Mouse (Mus musculus): ENCODE measurements at regions not wholly inside any gene's neighbourhood (a gene's known extent, or its start where the extent isn't known, plus 50 kb on each side); places are given as distances from the start of the nearest gene placed in this dataset.

DNA sequence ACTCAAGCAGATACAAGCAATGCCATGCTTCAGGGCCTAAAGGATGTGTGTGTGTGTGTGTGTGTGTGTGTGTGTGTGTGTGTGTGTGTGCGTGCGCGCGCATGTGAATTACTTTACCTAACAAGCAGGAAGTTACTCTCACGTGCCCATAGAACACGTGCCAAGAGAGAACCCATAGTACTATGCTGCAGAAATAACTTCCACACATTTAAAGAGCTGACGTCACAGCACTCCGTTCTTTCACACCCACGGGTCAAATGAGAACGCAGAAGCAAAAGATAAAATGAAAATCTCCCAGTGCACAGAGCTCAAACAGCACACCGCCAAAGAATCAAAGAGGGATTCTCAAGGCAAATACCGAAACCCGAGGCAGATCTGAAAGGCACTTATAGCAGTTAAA, 195.9 kb downstream of the Unc5cl start:
- peak; percentile 28 to 39 for DNase-seq (ENCODE audit: low spot score in 2 of 2)

DNA sequence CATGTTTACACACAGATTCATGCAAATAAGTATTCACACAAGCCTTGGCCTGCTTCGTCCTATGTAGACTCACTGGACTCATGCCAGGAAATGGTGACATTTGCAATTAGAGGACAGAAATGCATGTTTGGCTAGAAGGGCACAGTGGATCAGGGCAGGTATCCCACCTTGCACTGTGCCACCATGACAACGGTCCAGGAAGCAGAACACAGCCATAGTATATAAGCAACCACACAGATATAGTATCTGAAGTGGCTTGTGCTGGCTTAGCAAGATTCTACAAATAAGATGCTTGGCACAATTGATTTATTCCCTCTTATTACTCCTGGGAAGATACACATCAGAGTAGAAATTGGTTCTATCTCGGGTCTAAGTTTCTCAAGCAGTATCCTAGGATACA, 218.0 kb downstream of the Unc5cl start:
- DNase-seq (ENCODE audit: low spot score in 2 of 2), result no peak

DNA sequence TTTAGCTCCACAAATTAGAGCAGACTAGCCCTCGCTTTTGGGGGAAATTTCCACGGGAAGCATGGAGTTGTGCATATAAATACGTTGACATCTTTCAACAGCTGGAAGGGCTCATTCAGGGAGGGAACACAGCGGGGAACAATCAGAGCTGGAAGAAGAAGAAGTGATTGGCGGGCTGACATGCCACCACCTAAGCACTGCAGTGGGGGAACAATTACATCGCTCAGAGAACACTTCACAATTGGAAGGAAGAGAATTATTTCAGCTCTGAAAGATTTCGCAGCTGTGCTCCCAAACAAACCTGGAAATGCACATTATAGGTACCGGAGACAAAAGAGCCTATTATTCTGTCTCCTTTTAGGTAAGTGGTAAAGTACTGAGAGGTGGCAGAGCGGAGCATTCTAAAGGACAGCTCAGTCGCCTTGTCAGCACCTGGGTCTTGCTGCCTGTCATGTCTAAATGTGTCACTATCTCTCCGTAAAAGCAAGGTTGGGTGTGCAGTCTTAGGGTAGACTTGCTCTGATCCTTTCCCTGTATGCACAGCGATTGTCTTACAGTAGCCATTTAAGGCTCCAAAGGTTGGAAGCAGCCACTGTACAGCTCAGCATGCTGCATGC, 223.6 kb downstream of the Unc5cl start:
- DNase-seq (ENCODE audit: low spot score in 2 of 2), result peak in 1 of 2 experiments; percentile 26

DNA sequence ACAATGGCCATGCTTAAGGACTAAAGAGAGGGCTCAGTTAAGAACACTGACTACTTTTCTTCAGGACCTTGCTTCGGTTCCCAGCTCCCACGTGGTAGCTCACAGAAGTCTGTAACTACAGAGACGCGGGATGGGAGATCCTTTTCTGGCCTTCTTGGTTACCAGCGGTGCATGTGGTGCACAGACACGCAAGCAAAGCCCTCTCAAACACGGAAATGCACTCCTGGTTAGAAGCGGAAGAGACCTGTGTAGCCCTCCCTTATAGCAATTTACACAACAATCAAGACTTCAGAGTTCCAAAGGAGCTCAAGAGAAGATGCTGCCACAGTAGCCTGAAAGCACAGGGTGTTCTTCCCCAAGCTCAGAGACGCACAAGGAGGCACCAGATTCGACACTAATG, 225.6 kb downstream of the Unc5cl start:
- DNase-seq (ENCODE audit: low spot score in 2 of 2), result peak in 1 of 2 experiments; percentile 1

DNA sequence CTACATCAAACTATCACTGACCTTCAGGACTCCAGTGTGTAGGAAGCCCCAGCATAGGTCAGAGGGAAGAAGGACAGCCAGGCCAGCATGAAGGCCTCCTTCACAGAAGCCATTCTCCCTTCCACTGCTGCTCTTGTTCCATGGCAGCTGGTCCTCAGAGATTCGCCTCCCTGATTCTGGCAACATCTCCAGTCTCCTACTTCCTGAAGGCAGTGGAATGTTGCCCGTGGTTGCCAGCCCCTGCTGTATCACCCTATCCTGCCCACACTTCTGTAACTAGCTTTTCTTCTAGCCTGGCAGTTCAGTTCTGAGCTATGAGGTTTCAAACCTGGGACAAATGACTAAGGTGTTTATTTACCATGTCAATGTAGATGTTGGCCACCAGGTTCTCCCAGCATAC, 234.2 kb downstream of the Unc5cl start:
- DNase-seq (ENCODE audit: low spot score in 2 of 2), result peak; percentile 51 to 57

DNA sequence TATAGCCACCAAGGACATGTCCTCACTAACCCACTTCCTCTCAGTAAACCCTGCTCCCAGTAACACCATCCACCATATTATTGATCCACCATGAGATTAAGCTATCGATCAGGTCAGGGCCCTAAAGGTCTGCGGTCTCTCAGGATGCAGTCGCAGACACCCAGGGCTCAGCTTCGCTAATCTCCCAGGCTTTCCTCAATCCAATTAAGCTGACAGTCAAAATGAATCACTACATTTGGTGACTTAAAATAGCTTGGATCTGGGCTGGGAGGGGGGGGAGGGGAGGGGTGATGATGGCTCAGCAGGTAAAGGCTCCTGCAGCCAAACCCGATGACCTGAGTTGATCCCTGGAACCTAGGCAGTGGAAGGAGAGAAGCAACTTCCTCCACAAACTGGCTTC, 233.7 kb upstream of the Lrfn2 start:
- DNase-seq (ENCODE audit: low spot score in 2 of 2), result no peak

DNA sequence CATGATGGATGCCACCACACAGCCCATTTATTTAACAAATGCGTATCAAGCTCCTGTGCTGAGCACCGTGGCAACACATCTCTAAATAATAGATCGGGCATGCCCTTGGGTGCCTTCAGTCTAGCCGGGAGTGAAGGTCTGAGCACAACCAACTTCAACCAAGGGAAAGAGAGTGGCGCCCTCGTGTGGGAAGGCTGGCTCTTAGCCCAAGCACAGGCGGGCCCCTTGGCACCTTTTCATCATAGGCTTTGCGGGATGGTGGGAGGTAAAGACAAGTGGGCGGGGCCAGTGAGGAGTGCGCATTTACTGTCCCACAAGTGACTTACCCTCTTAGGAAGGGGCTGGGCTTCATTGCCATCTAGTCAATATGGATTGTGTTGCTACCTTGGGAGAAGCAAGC, 231.6 kb upstream of the Lrfn2 start:
- no peak for DNase-seq (ENCODE audit: low spot score in 2 of 2)

DNA sequence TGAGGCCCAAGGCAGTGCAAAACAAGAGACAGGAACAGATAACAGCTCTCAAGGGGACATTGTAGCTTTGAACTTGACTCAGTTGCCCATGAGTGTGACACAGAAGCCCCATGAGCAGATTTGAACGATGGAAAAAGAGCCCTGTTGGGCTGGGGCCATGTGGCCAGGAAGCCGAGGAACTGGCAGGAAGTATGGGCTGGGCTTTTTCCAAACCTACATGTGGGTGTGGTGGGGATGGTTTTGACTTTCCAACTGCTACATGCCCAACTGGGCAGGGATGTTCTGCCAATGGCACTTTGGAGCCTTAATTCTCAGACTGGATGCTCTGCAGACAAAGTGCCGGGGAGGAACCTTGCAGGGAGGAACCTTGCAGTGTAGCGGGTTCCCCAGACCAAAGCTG, 211.7 kb upstream of the Lrfn2 start:
- no peak for DNase-seq (ENCODE audit: low spot score in 2 of 2)

DNA sequence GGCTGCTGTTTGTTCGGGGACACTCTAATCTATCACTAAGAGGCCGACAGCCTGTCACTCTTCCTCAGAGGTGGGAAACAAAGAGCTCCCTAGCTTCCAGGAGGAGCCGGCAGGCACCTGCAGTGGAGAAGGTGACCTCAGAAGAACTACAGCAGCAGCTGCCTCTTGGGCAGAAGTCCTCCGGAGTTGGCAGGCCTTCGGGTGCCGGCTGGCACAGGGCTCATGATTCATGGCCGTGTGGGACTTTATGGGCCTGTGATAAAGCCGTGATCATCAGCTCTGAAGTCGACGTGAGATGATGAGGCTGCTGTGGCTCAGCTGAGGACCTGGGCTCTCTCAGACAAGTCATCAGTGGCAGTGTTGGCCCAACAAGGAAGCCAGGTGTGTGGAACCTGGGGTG, 208.9 kb upstream of the Lrfn2 start:
- DNase-seq (ENCODE audit: low spot score in 2 of 2), result no peak

DNA sequence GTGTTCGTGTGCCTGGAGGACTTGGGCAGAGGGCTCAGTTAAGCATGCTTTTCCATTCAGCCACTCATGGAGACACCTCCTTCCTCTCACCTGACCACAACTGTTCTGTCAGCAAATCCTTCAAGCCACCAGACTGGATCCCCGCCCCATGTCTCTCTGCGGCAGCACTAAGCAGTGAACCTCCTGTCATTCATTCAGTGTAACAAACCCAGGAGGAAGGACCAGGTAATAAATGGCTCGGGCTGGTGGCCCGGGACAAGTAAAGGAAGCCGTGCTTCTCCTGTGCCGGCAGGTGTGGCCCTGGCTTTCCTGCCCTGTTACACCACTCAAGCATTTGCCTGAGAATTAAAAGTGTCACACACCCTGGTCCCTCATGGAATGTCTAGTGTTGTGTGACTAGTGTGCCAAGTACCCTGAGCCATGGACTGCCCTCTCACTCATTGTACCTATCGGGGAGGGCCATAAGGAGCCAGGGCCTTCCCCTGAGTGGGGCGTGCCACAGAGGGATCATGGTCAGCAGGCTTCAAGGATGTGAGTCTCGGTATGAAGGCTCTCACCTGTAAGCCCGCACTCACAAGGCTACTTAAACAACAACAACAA, 207.6 kb upstream of the Lrfn2 start:
- no peak for DNase-seq (ENCODE audit: low spot score in 2 of 2)

DNA sequence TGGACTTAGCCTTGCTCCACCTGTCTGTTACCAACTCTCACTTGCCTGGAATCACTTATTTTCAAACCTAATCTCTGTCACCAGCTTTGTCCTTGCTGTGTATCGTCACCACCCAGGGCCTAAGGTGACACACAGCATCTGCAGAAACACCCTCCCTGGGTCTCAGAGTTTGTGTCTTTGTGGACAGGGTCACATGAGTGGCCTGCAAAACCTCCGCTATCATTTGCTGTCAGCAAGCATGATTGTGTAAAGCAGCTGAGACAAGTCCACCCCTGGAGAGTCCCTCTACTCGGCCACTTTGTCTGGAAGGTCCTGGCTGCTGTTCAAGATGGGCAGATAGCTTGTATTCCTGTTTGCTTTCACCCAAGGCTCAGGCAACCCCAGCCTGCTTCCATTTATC, 205.7 kb upstream of the Lrfn2 start:
- DNase-seq (ENCODE audit: low spot score in 2 of 2), result no peak

DNA sequence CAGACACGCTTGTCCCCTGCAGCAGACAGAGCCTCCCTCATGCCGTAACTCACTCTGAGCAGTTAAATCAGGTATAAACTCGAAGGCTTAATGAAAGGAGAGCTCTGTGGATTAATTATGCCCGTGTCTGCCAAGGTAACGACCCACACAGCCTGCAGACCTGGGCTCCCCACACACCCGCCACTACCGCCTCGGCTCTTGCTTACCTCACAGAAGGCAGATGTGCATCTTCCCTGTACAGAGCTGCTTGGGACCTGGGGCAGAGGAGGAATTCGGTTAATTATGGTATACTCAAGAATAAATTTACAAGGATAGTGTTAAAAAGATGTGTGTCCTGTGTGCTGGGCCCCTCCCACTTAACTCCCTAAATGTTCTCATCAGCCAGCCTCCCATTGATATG, 198.4 kb upstream of the Lrfn2 start:
- no peak for DNase-seq (ENCODE audit: low spot score in 2 of 2)

DNA sequence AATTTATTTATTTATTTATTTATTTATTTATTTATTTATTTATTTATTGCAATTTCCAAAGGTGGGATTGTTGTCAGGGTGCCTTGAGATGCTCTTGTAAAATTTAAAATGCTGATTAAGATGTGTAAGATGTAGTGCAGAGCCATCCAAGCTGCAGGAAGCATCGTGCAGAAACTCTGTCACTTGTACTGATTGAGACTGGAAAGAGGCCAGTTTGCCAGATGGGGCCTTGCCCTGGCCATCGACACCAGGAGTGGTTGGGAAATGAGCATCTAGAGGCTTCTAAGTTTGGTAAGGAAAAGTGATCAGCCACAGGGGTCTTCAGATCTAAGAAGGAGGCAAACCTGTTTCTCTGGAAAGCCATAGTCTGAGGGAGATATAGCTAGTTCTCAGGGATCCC, 195.0 kb upstream of the Lrfn2 start:
- peak in 1 of 2 experiments; percentile 25 for DNase-seq (ENCODE audit: low spot score in 2 of 2)

DNA sequence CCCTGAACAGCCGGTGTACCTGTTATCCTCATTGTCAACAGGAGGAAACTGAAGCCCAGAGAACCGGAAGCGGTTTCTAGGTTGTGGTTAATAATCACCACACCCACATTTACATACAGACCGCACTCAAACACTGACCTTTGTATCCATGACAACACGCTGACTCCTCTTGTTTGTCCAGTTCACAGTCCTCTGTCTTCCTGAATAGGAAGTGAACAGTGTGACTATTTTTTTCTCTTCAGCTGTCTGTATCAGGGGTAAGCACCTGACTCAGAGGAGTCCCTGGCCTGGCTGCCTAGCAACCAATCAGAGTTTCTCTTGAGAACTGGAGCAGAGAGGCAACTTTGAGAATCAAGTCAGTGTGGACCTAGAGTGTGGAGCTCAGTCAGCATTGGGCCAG, 193.5 kb upstream of the Lrfn2 start:
- DNase-seq (ENCODE audit: low spot score in 2 of 2), result no peak

DNA sequence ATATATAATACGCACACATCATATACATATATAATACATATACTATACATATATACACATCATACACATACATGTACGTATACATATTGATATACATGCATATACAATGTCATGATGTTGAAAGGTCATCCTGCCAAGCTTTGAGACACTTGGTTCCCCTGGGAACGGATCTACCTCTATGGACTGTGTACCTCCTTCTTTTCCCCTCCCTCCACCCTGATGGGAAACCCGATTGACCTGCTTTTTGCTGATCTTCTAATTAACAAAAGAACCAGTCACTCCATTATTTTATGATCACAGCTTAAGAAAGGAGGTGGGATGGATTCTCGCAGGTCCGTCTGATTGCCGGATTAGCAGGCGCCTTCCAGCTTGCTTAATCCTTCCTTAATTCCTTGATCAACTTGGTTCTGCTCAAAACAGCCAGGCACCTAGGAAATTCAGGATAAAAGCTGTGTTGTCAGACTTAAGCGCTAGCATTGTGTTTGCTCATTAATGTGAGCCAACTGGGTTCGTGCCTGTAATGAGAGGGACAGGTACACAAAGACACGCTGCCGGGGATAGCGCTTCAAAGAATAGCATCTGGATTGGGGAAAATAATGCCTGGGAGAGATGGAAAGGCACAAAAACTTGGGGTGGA, 189.3 kb upstream of the Lrfn2 start:
- no peak for DNase-seq (ENCODE audit: low spot score in 2 of 2)

DNA sequence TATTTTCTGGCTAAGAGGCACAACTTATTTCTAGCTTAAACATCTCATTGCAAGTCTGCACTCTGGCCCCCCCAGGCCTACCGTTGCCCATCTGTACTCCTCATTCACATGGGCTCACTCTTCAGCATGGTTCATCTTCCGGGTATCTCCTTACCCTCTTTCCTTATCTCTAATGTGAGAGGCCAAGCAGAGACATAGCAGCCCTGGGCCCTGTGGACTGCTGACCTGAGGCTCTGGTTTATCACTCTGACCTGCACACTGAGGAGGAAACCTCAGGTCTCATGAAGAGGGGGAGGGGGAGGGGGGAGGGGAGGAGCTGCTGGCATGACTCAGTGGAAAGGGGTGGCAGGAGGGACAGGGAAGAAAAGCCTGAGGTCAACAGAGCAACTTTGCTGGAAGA, 162.1 kb upstream of the Lrfn2 start:
- DNase-seq (ENCODE audit: low spot score in 2 of 2), result no peak

DNA sequence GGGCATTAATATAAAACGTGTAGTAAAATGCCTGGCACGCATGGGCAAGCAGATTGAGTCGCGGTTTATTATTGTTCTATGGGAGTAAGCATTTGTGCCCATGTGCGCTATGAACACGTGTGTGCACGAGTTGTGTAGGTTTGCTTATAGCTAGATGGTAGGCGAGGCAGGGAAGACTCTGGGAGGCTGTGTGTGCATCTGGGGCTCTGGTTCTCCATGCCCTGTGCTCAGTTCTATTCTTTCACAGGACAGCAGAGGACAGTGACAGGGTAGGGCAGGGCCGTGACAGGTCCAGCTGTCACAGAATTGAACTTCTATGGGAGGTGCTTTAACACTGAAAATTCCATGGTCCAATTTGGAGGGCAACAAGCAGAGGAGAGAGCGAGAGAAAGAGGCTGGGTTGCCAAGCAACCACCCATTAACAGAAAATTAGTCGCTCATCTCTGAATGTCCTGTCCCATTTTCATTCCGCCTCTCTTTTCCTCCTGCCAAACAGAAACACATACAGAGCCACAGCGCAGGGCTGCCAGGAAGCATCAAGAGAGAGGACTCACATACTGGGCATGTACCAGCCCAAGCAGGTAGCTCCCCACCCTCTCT, 160.4 kb upstream of the Lrfn2 start:
- peak; percentile 57 to 77 for DNase-seq (ENCODE audit: low spot score in 2 of 2)

DNA sequence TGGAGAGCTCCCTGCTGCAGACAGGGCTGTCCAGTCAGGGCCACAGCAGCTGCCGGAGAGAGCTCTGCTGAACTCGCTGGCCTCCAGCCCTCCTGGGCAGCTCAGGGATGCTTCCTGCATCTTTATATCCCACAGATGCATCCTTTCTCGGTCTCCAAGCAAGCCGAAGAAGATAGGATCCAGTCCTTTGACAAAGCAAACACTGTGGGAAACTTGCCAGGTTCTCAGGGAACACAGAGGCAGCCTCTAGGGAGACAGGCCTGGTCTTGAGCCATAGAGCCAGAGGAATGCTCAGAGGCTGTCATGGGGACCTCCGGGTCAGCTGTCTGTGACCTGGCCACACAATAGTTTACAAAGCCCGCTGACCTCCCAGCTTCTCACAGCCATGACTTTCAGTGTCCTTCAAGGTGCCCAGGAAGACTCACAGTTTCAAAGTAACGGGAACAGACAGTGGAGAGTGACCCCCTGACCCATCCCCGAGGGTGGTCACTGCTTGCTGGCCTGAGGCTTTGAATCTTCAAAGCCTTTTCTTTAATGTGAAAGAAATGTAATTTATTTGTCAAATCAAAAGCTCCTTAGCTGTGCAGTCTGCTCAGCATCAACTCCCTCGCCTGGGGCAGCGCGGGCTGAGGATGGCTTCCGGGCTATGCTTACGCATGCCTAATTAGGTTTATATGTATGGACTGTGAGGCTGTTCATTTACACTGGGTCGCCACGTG, 157.8 kb upstream of the Lrfn2 start:
- peak; percentile 43 to 52 for DNase-seq (ENCODE audit: low spot score in 2 of 2)

DNA sequence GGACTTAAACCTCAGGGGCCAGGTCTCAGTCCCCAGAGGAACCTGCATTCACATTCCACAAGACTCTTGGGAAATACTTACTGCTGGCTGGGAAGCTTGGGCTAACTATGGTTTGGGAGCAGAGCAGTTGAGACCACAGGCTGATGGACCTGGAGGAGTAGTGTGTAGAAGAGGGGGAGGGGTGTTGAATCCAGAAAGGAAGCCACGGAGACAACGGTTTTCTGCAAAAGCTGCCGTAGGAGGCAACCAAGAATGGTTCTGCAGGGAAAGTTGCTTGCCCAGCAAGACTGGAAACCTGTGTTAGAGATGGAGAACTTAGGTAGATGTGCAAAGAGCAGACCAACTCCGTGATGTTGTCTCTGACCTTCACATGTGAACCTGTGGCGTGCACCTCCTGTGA, 156.7 kb upstream of the Lrfn2 start:
- DNase-seq (ENCODE audit: low spot score in 2 of 2), result peak in 1 of 2 experiments; percentile 45

DNA sequence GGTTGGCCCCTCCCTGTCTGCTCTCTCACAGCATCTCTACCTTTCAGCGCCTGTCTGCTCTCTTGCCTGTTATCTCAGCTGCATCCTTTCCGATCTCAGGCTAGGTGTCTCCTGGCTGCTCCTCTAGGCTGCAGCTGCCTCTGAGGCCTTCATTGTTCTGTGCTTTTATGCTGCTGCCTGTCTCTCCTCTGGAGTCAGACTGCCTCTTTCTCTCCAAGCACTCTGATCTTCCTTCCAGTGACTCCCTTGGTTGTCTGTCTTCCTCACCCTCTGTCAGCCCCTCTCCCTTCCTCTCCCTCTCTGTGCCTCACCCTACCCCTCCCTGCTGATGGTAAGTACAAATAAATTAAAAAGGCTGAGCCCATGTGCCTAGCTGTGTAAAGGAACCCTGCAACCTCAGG, 155.7 kb upstream of the Lrfn2 start:
- no peak for DNase-seq (ENCODE audit: low spot score in 2 of 2)

DNA sequence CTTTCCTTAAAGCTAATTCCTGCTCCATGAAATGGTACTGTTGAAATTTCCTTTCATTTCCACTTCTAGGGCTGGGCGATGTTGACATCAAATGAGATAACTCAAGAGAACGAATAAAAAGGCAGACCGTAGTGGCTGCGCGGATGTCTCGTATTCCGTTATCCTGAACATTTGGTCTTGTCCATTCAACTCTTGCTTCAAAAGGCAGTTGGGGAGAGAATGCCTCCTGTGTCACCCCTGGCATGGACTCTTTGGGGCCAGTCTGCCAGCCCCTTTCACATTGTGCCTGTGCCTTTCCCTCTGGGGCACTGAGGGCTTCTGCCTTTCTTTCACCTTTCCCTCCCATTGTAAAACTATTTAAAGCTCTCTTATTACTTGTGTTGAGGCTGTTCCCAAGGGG, 152.0 kb upstream of the Lrfn2 start:
- DNase-seq (ENCODE audit: low spot score in 2 of 2), result no peak

DNA sequence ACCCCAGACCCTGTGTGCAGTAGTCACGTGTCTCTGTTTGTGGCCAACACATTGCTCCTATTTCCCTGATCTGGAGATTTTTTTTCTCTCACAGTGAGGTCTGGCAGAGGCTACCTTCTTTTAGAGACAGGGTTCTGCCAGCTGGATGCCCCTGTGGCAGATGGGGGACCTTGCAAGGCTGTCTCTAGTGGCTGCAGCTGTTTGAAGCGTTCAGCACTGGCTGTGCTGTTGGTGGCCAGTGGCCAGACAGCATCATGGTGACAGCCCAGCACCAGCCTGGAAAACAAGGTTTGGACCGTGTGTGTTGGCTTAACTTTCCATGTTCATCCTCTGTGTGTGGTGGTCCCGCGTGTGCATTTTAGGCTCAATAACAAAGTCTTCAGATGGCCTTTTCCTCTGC, 147.8 kb upstream of the Lrfn2 start:
- peak; percentile 42 to 46 for DNase-seq (ENCODE audit: low spot score in 2 of 2)

DNA sequence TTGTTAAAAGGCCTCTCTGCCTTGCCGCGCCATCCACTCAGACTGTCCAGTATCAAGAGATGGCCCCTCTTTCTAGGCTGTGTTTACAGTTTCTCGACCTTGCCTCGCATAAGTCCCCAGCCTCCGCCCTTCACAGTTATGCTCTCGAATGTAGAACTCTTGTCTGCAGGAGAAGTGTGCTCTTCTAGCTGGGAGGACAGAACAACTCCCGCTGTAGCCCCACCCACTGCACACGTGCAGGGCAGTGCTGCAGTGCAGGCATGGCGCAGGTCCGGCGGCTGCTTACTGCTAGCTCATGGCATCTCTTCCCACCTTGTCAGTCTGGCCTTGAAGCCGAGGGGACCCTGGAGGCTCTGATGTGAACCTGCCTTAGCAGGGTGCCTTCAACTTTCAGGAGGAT, 145.7 kb upstream of the Lrfn2 start:
- no peak for DNase-seq (ENCODE audit: low spot score in 2 of 2)

All from right cerebral cortex, postnatal 10 days (tissue).